Mouse (Mus musculus) lung, postnatal 10 days (tissue): ENCODE data around the gene Dennd2c.

Experiments used
- DNase-seq: peaks from one replicate; pipeline ENCODE4 v3.0.0; 2021

The Dennd2c gene

DNA sequence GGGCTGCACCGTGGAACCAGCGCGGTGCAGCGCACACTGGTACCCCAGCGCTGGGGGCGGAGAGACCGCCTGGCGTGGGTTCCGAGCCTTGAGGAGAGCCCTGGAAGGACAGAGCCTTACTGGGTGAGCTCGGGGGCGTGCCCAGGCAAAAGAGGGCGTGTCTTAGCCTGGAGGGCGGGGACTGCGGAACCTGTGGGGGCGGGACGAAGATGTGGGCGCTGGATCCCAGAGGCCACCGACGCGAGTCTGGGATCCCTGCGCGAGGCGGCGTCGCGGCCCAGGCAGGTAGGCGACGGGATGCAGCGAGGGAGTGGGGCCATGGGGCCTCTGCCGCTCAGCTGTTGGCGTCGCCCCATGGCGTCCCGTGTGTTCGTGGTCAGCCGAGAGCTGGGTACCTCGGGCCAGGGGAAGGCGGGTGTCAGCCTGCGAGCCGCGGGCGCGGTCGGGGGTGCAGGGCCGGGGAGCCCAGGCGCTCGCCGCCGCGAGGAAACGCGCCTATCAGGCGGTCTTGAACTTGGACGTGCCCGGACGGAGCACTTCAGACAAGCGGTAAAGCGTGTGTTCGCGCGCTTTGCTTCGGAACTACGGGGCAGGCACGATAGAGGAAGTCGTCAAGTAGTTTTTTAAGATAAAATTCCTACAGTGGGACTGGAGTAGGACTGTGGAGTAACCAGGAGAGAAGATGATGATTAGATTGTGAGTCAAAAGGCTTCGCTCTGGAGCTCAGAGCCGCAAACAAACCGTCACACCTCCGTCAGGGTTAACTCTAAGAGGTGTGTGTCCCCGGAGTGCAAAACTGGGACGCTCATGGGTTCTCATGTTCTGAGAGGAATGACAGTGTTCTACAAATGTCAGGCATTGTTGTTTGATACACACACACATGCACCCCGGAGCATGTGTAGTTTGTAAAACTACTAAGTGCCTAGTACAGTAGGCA, at the start of gene Dennd2c:
Gene Dennd2c, plus strand, starts transcription at position 151 of the 937 bp plus-strand sequence.
- peak; percentile 98 for DNase-seq

DNA sequence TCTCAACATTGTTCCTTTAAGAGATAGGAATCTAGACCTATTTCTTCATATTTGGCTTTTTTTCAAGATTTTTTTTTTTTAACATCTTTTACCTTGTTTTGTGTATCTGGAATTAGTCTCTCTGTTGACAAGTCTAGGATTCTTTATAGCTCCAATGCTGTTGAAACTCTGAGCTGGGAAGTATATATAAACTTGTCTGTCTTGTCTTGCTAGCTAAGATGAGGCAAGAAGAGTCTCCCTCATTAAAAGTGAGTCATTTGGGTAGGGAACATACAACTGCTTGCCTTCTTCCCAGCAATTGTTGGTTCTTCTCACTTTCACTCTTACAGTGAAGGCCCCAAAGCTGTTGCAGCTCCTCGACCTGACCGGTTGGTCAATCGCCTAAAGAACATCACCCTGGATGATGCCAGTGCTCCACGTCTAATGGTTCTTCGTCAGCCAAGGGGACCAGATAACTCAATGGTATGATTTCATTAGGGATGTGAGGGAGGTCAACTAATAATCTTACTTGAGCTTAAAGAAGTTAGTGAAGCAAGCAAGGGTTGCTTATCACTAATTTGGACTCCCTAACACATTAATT, 46.3 kb upstream of the Dennd2c start:
- no peak for DNase-seq

DNA sequence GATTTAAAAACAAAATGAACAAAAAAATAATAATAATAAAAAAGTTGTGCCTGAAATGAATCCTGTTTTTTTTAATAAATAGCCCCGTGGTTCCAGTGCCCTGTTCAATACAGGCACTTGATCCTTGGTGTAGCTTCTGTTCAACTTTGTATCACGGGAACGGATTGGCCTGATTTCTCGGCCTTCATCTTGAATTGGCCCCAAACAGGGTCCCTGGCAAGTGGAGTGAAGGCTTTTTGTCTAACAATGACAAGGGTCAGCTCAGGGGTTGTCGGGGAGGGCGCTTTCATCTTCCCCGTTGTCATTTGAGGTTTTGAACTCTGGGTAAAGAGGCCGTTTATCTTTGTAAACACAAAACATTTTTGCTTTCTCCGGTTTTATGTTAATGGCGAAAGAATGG, 44.7 kb upstream of the Dennd2c start:
- DNase-seq, result no peak

DNA sequence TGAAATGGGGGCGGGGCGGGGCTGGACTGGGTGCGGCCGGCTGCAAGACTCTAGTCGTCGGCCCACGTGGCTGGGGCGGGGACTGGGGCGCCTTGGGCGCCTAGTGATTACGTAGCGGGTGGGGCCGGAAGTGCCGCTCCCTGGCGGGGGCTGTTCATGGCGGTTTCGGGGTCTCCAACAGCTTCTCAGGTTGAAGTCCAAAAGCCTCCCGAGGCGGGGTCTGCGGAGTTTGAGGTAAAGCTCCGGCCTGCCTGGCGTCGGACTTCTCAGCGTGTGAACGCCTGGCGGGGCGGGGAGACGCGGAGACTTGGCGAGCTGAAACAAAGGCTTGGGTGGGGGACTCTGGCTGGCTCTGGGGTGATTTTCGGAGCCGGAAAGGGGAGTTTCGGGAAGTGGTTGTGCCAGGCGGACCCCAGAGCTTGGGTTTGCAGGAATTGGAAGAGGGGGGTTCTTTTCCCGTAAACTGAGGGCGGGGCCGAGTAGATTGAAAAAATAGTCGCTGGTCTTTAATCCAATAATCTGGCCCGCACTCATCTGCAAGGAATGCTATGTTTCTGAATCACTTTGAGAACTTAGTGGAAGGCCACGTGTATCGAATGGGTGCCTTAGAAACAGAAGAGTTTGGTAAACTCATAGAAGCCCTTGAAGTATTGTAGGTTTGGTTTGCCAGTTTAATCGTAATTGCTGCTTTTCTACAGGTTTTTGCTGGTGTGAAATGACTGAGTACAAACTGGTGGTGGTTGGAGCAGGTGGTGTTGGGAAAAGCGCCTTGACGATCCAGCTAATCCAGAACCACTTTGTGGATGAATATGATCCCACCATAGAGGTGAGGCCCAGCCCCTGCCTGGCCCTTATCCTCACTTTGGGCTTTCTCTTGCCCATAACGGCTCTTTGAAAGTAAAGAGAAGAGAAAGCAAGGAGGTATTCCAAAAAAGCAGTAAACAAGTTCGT, 43.9 kb upstream of the Dennd2c start, which contains the start of gene Nras:
Gene Nras, plus strand, starts transcription at position 79 of the 951 bp plus-strand sequence.
- DNase-seq, result peak; percentile 98

DNA sequence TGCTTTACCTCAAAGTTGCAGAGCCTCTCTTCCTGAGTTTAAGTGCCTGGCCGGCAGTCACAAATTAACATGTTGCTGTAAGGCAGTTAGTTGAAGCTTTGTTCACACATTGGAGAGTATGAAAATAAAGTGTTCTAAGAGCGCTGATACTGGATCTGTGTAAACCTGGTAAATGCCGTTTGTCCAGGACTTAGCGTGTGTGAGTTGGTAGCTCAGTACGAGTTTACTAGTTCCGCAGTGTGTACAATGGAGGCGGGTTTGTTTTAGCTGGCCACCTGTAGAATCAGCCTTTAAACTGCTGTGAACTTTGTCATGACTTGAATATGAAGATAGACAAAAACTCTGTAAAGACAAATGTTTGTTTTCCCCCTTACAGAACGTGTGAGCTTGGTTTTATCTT, 35.5 kb upstream of the Dennd2c start:
- DNase-seq, result no peak

DNA sequence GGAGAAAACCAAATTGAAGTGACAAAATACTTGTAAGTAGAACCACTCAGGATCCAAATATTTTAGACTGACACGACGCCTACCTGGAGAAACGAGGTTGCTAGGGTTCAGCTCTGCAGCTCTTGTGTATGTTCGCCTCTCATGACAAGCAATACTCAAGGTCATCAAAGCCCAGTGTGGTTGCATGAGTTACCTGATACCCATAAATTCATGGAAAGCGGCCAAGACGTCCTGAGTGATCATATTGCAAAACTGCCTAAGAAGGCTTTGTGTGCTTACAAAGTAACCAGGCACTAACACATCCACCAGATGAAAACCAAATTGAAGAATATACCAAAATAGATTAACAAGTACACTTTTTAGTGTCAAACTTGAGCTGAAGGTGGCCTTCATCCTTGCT, 33.4 kb upstream of the Dennd2c start:
- DNase-seq, result peak; percentile 5

DNA sequence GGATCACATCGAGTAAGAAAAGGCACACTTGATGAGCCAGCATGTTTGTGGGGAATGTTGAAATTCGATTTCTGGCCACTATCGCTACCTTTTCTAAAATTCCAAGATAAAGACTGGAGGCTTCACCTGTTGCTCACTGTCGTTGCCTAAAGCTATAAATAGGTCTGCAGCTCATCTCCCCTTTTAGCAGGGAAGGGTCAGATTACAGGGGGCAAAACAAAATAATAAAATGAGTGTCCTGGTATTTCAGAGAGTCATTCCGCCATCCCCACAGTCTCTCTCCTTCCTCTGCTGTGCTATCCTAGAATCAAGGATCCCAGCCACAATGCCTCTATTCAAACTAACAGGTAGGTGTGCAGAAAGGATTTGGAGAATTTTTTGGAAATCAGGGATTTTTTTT, 28.6 kb upstream of the Dennd2c start, which contains the start of gene Ampd1:
Gene Ampd1, plus strand, starts transcription at position 244 of the 400 bp plus-strand sequence.
- no peak for DNase-seq

DNA sequence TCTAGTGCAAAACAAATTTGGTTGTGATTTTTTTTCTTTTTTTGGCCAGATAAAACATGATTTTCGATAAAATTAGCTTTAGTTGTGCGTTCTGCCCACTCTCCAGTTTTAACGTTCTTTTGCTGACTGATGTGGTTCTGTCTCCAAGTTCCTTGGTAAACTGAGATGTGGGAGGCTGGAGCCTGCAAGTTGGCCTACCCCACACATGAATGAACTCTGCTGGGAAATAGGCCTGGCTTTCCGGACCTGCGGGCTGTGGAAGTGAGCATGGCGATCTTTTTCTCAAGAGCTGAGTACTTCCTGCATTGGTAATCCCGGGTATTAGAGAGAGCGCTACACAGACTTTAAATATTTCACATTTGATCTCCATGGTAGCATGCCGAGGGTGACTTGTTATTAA, 26.5 kb upstream of the Dennd2c start:
- no peak for DNase-seq

DNA sequence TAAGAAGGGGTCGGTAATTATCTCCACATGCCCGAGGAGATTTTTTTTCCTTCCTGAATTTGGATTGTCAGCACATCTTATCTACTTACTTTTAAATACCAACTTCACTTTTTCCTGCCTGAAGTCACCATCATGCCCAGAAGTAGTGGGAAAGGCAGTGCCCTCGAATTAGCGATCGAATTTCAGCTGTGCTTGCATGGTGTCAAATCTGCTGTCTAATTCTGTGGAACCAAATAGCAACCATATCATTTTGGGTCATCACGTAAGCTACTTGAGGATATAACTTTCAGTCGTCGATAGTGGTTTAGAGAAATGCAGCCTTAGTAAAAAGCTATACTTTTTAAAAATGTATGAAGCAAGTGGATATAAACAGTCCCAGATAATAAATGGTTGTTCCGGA, 25.9 kb upstream of the Dennd2c start:
- no peak for DNase-seq

DNA sequence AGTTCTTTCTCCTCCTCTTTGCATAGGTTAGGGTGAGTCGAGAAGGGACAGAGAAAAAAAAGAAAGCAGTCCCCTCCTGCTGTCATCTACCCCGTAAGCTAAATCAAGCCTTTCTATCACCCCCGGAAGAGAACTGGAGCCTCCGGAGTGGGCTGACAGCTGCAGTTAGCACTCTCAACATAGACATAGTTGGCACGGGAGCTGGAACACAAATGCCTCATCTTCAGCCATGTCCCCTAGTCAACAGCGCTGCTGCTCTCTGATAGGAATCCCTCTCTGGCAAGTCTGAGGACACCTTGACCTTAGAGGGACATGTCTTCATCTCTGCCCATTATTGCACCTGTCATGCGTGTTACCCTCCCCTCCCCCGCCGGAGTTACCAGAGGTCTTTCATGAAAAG, 23.1 kb upstream of the Dennd2c start:
- DNase-seq, result no peak

DNA sequence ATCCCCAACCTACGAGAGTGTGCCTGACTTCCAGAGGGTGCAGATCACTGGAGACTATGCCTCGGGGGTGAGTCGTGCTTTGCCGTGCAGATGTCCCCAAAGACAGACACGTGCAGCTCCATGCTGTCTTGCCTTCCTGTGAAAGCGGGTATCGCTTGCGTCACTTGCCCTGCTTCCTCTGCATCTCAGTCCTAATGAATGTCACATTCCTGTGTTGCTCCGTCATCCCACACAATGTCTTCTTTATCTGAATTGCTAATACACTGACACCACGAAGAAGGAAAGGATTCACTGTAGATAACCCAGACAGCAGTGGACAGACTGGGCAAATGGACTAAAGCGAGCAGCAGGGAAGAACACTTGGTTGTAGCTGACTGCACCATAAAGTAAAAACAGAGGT, 21.4 kb upstream of the Dennd2c start:
- no peak for DNase-seq

DNA sequence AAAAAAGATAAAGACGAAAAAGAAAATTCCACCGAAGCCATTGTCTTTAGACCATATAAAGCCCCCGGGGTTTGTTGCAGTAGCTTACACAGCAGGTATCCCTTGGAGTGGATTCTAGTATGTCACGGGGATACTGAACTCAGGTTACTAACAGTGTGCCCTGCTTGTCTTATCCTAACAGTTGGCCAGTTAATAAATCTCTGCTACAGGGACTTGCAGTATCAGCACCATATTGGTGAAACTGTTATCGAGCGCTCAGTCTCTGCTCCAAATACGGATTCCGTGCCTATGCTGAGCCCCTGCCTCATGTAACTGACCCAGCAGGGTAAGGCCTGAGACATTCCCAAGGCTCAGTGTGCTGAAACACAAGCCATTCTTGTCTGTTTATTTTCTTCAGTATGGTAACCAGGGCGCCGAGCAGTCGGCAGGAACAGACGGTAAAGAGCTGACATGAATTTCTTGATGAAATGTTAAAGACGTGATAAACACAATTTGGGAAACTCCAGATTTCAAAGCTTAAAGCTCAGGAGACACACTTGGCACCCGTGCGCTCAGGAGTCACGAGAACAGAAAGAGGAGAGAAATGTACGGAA, 20.4 kb upstream of the Dennd2c start:
- no peak for DNase-seq

DNA sequence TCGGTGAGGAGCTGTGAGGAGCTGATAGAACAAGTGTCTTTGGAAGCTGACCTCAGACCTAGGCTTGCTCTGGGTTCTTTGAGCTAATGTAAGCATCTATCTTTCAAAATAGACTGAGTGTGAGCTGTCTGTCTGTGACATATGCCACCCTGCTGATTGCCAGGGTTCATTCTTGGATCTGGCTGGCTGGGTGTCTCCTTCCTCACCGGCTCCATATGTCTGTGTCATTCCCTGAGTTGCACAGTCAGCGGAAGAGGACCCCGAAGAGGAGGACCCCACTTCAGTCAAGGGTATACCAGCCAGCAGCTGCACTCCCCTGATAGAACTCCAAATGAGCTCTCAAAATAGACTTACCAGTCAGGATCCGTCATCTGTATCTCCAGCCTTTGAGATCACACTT, 19.6 kb upstream of the Dennd2c start:
- DNase-seq, result no peak

DNA sequence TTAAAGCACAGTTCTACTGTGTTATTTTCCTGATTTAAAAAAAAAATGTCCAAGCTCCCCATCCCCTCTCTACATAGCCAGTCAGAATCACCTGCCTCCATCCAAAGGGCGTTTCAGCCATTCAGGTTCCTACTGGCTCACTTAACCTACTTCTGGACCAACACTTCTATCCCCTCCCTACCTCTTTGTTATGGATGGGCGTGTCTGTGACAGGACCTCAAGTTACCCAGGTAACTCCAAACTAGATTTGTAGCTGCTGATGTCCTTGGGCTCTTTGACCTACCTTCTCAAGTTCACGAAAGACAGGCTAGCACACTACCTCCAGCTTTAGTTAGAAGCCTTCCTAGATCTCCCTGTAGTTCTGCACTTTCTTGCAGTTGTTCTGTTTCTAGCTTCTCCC, 16.4 kb upstream of the Dennd2c start:
- DNase-seq, result no peak

DNA sequence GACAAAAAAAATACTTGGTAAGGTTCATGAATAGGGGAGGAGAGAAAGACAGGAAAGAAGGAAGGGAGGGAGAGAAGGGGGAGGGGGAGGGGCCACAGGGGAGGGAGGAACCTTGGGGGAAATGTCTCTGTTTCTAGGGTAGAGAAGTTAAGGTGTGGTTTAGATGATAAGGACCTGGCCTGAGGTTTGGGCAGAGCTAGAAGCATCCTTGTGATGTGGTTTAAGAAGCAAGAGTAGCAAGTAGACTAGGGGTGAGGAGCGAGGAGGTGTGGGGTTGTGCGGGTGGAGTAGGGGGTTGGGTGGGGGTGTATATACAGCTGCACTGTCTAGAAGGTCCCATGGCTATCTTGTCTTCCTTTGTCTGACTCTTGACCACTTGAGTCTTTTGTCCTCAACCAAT, 10.7 kb upstream of the Dennd2c start:
- DNase-seq, result no peak

DNA sequence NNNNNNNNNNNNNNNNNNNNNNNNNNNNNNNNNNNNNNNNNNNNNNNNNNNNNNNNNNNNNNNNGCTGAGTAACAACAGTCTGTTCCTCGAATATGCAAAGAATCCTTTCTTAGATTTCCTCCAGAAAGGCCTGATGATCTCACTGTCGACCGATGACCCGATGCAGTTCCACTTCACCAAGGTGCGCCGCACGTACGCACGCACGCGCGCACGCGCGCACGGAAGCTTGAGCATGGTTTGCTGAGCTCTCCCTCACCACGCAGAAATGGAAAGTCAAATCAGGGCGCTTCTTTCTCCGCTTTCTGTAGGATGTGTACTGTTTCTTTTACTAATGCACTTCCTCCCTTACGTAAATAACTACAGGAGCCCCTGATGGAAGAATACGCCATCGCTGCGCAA, 3.7 kb upstream of the Dennd2c start:
- DNase-seq, result peak; percentile 19

DNA sequence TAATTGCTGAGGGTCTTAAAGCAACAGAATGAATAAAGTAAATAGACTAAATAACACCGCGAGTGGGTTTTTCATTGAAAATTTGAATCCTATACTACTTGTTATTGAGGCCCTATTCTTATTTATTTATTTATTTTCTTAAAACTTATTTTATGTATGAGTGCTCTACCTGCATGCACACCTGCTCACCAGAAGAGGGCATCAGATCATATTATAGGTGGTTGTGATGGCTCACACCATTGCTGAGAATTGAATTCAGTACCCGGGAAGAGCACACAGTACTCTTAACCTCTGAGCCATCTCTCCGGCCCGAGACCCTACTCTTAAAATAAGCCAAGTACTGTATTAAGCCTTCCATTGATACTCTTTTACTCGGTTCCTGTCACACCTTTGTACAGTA, 2.7 kb upstream of the Dennd2c start:
- DNase-seq, result no peak

DNA sequence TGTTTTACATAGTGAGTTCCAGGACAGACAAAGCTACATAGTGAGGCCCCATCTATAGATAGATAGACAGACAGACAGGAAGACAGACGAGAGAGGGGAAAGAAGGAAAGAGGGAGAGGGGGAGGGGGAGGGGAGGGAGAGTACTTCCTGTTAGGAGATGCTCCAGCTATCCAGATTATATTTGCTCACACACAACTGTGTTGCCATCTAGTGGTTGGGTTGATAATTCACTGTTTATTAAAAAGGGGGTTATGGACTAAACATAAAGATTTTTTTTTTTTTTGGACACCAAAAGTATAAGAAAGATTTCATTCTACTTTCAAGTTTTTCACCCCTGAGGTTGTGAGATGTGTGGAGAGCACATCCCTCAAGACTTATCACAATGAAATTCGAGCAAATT, 1.7 kb upstream of the Dennd2c start:
- DNase-seq, result no peak

DNA sequence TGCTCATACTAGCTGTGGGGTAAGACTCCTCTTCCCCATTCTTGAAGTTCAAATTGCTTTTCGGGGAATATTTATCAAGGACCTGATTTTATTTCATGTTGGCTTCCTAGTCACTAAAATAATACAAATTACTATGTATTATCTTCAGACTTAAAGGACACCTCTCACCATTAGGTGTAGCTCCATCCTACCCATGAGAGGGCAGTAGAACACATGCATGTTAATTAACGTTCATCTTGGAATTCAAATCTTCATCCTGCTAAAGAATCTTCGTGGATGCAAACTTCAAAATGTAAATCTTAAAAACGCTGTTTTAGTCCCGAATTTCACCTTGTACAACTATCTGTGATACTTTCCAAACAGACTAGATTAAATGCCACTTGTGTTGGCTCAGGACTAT, 1.2 kb upstream of the Dennd2c start:
- no peak for DNase-seq

DNA sequence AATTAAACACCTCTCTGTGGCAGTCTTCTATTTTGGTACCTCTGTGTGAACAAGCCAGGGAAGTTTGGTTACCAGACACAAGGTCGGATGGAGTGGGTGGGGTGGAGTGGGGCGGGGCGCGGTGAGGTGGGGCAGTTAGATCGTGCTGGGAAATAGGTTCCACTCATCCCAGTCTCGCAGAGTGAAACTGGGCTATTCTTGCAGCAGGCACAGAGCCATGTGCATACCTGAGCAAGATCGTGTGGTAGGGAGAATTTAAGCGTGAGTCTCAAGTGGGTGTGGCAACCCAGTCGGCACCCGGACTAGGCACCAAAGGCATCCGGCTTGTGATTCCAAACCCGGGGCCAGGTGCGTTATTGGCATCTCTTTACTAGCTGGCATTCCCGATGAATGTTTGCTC, 495 bp upstream of the Dennd2c start:
- DNase-seq, result no peak

DNA sequence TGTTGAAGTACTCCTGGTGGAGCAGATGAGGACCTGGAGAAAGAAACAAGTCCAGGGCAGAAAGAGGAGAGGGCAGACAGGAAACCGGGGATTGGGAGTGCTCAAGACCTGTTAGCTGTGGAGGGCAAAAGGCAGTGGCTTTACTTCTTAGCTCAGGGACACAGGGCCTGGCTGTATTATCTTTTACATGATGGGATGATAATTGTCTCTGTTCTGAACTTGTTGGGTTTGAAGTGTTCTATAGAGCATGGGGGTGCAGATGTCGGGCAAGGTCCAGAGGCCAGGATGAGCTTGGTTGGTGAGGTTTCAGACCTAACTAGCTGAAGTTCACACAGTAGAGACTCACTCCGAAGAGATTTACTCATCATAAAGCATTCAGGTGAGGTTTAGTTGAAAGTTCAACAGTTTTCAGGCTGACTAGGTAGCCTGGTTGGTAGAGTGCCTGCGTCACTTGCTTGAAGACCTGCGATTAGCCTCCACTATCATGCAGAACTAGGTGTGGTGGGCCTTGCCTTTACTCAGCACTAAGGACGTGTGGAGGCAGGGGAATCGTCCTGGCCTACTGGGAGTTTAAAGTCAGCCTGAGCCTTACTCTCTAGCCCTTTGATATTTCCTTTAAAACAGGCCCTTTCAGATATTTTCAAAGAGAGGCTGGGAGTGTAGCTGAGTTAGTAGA, 5.3 kb downstream of the Dennd2c start:
- DNase-seq, result no peak

DNA sequence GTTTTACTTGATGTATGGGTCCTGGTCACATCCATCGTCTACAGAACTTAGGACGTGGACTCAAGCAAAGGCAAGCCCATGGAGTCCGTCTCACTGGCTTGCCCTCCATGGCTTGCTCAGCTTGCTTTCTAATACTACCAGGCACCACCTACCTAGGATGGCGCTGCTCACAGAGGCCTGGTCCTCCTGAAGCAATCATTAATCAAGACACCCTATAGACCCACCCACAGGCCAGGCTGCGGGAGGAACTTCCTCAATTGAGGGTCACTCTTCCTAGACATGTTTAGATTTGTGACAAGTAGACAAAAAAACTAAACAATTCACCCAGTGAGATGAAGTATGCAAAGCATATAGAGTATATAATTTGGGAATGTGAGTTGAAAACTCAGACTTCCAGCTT, 9.8 kb downstream of the Dennd2c start:
- no peak for DNase-seq
